Mouse (Mus musculus): Measurements from ENCODE around the gene Ccdc69. TPM values are rescaled to one million over a fixed set of nuclear protein-coding genes. Genes with fewer than 3 reads are reported as not detected.

Gene Ccdc69
- total and polyA plus RNA-seq, 3 experiments, result 0.31 to 0.42 TPM; not detected in 1

DNA sequence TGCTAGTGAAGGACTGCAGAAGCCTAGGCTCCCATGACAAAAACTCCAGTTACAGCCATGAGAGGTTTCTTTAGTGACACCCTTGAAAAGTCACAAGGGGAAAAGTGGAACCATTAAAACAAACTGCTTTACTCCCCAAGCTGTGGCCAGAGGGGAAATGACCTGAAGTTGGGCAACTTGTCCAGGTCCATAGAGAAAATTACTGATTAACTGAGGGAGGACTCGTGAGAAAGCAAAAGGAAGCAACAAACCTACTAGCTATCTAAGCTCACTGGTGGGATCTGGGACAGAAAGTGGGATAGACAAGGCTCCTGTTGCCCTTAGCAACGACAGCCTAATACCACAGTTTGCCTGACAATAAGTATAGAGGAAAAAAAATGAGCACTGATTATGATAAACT is 49.4 kb downstream of the Ccdc69 start:
- H3K27ac ChIP-seq (ENCODE audit: control insufficient read depth, low read depth, low read length), result no peak overlapping the region
- H3K27me3 ChIP-seq (ENCODE audit: control insufficient read depth in 1 of 2, insufficient read depth in 2 of 2, low read length in 2 of 2), result no peaks in the 10 kb centered on the region
- no peaks in the 10 kb centered on the region; the same call in 1 of the 2 replicates for H3K79me2 ChIP-seq (ENCODE audit: control insufficient read depth, insufficient read depth, low read length, poor library complexity)
- H3K9me3 ChIP-seq (replicated peaks; ENCODE audit: insufficient read depth, low read length), result no peaks in the 10 kb centered on the region
- no peak overlapping the region for H3K9ac ChIP-seq (ENCODE audit: control insufficient read depth, low read depth, low read length, poor library complexity, severe bottlenecking)
- peaks cover 5 to 22% of the 10 kb centered on the region in 2 experiments; a peak in 3 of 4 replicates for H3K4me1 ChIP-seq (ENCODE audit: control insufficient read depth in 1 of 2, insufficient read depth in 2 of 2, low read length in 2 of 2)
- H3K36me3 ChIP-seq (ENCODE audit: control insufficient read depth in 1 of 2, insufficient read depth in 2 of 2, low read length in 2 of 2), result peaks cover 0 to 24% of the 10 kb centered on the region in 2 experiments; a peak in 2 of 4 replicates
- no peak for DNase-seq (ENCODE audit: low read depth, low spot score)
- no peak overlapping the region for H3K4me3 ChIP-seq (ENCODE audit: control insufficient read depth in 1 of 2, insufficient read depth in 1 of 2, low read depth in 2 of 2, low read length in 2 of 2)
- no peak for TF ChIP-seq SIN3A (IDR thresholded peaks at IDR 0.05; ENCODE audit: low read length)
- TF ChIP-seq ZKSCAN1 (IDR thresholded peaks at IDR 0.05; ENCODE audit: low read depth, low read length), result no peak
- TF ChIP-seq ZMIZ1 (IDR thresholded peaks at IDR 0.05; ENCODE audit: low read depth, low read length), result no peak
- no peak for TF ChIP-seq TBP (IDR thresholded peaks at IDR 0.05; ENCODE audit: low read depth, low read length)
- no peak for TF ChIP-seq GATA1 (IDR thresholded peaks at IDR 0.05; ENCODE audit: low read depth, low read length)
- no peak for TF ChIP-seq NELFE (IDR thresholded peaks at IDR 0.05; ENCODE audit: low read depth, low read length)
- TF ChIP-seq UBTF (IDR thresholded peaks at IDR 0.05; ENCODE audit: borderline replicate concordance, insufficient read depth, low read depth, low read length), result no peak
- TF ChIP-seq RAD21 (IDR thresholded peaks at IDR 0.05; ENCODE audit: low read depth, low read length), result no peak
- TF ChIP-seq USF1 (IDR thresholded peaks at IDR 0.05; ENCODE audit: low read depth, low read length), result no peak
- no peak for TF ChIP-seq MYB (IDR thresholded peaks at IDR 0.05; ENCODE audit: low read depth, low read length)
- TF ChIP-seq MXI1 (IDR thresholded peaks at IDR 0.05; ENCODE audit: low read depth, low read length), result no peak
- no peak for TF ChIP-seq CHD2 (IDR thresholded peaks at IDR 0.05; ENCODE audit: low read length)
- TF ChIP-seq MYC (IDR thresholded peaks at IDR 0.05; ENCODE audit: low read depth, low read length), result no peak
- TF ChIP-seq HCFC1 (IDR thresholded peaks at IDR 0.05; ENCODE audit: low read depth, low read length), result no peak
- TF ChIP-seq CTCF (IDR thresholded peaks at IDR 0.05 in 2 of 3, conservative IDR thresholded peaks at IDR 0.05 in 1 of 3; ENCODE audit: control insufficient read depth in 1 of 3, insufficient read depth in 1 of 3, low read depth in 2 of 3, low read length in 3 of 3, poor library complexity in 1 of 3, severe bottlenecking in 1 of 3), result no peak
- no peak for TF ChIP-seq JUND (IDR thresholded peaks at IDR 0.05; ENCODE audit: low read depth, low read length)
- no peak for TF ChIP-seq POLR2AphosphoS2 (IDR thresholded peaks at IDR 0.05; ENCODE audit: low read length)
- TF ChIP-seq ZNF384 (IDR thresholded peaks at IDR 0.05; ENCODE audit: low read depth, low read length), result no peak
- TF ChIP-seq RCOR1 (IDR thresholded peaks at IDR 0.05; ENCODE audit: low read depth, low read length), result no peak
- TF ChIP-seq MAZ (IDR thresholded peaks at IDR 0.05; ENCODE audit: low read depth, low read length), result no peak

DNA sequence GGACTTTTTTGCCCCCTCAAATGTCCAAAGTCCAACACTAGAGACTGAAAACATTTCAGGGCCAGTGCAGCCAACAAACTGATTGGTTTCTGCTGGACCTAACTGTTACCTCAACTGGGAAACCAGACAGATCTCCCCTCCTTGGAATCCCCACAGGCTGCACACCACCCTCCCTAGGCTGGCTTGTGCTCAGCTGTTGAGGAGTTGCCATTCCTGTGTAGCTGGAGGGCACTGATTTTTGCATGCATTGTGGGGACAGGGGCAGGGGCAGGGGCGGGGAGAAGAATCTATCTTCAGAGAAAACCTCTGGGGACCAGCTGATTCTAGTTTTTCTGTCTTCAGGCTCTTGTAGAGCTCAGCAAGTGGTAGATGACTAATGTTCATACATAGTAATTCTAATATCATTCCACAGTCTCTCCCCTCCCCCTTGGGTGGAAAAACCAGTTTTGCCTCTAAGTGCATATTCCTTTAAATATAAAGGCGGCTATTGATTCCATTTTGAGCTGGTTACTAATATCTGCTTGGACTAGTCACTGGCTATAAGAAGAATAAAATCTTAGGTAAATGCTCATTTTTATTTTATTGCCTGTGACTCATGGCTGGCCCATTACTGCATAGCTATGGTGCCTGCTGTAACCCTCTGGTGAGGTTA is 50.6 kb downstream of the Ccdc69 start:
- H3K27ac ChIP-seq (ENCODE audit: control insufficient read depth, low read depth, low read length), result no peak overlapping the region
- peaks cover 6 to 28% of the 10 kb centered on the region in 2 experiments for H3K4me1 ChIP-seq (ENCODE audit: control insufficient read depth in 1 of 2, insufficient read depth in 2 of 2, low read length in 2 of 2)

More for the DNA sequence above, 50.6 kb downstream of the Ccdc69 start:
- DNase-seq (ENCODE audit: low read depth, low spot score), result no peak
- Histone ChIP-seq H3K4me3 (ENCODE audit: control insufficient read depth in 1 of 2, insufficient read depth in 1 of 2, low read depth in 2 of 2, low read length in 2 of 2) (no peak overlapping the region), H3K27me3 (ENCODE audit: control insufficient read depth in 1 of 2, insufficient read depth in 2 of 2, low read length in 2 of 2) (no peaks in the 10 kb centered on the region), H3K79me2 (ENCODE audit: control insufficient read depth, insufficient read depth, low read length, poor library complexity) (no peaks in the 10 kb centered on the region; the same call in 1 of the 2 replicates), H3K9ac (ENCODE audit: control insufficient read depth, low read depth, low read length, poor library complexity, severe bottlenecking) (no peak overlapping the region), H3K9me3 (replicated peaks; ENCODE audit: insufficient read depth, low read length) (no peaks in the 10 kb centered on the region), H3K36me3 (ENCODE audit: control insufficient read depth in 1 of 2, insufficient read depth in 2 of 2, low read length in 2 of 2) (peaks cover 0 to 28% of the 10 kb centered on the region in 2 experiments; a peak in 2 of 4 replicates)
- no peak for TF ChIP-seq RAD21 (IDR thresholded peaks at IDR 0.05; ENCODE audit: low read depth, low read length)
- no peak for TF ChIP-seq ZKSCAN1 (IDR thresholded peaks at IDR 0.05; ENCODE audit: low read depth, low read length)
- TF ChIP-seq TCF12 (IDR thresholded peaks at IDR 0.05; ENCODE audit: low read depth, low read length), result no peak
- TF ChIP-seq MXI1 (IDR thresholded peaks at IDR 0.05; ENCODE audit: low read depth, low read length), result no peak
- no peak for TF ChIP-seq NRF1 (IDR thresholded peaks at IDR 0.05; ENCODE audit: insufficient read depth, low read depth, low read length, poor library complexity, severe bottlenecking)
- no peak for TF ChIP-seq USF2 (IDR thresholded peaks at IDR 0.05; ENCODE audit: borderline replicate concordance in 1 of 2, insufficient read depth in 1 of 2, low read depth in 1 of 2, low read length in 2 of 2)
- TF ChIP-seq TAL1 (IDR thresholded peaks at IDR 0.05; ENCODE audit: low read length), result no peak
- TF ChIP-seq TBP (IDR thresholded peaks at IDR 0.05; ENCODE audit: low read depth, low read length), result no peak
- no peak for TF ChIP-seq EP300 (IDR thresholded peaks at IDR 0.05; ENCODE audit: low read depth in 1 of 2, low read length in 2 of 2)
- no peak for TF ChIP-seq POLR2A (IDR thresholded peaks at IDR 0.05; ENCODE audit: control insufficient read depth in 1 of 2, insufficient read depth in 1 of 2, low read depth in 1 of 2, low read length in 2 of 2, poor library complexity in 1 of 2)
- TF ChIP-seq ZC3H11A (IDR thresholded peaks at IDR 0.05; ENCODE audit: low read depth, low read length), result no peak

Data from MEL (cell line).